Mouse (Mus musculus): ENCODE data around the gene 1700017B05Rik.

1700017B05Rik gene

DNA sequence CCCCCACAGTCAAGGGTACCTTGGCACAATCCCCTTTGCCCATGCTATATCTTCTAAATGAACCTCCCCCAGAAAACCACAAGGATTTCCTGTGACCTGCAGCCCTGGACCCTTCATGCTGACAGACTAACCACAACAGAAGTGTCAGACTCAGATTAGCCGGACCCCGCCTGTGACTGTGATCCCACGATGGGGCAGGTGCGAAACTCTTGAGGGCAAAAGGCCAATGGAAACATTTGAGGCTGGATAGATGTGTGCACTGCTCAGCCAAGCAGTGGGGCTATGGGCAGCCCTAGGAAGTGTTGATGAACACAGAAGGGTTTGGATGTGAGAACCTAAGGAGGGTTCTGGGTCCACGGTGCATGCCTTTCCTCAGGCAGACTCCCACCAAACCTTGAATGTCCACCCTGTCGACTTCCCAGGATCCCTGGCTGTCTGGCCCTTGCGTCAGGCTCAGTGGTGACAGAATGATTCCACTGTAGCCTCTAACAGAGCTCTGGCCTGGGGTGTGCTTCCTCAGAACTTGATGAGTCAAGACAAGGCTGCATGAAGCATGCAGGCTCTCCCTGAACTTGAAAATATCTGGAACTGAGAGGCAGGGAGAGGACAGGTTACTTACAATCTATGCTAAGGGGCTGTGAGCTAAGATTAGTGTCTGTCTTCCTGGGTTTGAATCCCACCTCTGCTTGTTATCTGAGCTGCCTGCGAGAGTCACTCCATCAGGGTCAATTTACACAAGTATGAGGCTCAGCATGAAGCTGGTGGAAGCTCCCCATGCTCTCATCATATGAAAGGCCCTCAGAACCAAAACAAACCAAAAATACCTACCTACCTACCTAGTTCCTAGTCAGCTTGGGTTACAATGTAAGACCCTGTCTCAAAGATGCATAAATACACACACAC lies 10.7 kb upstream of the 1700017B05Rik start:
- DNase-seq (ENCODE audit: low read depth): peak; percentile 44

- DNase-seq (ENCODE audit: low read depth): no peak
Measured at GRCm38 (mm10) chr9:57271837-57272562, 9.6 kb upstream of the 1700017B05Rik start.

DNA sequence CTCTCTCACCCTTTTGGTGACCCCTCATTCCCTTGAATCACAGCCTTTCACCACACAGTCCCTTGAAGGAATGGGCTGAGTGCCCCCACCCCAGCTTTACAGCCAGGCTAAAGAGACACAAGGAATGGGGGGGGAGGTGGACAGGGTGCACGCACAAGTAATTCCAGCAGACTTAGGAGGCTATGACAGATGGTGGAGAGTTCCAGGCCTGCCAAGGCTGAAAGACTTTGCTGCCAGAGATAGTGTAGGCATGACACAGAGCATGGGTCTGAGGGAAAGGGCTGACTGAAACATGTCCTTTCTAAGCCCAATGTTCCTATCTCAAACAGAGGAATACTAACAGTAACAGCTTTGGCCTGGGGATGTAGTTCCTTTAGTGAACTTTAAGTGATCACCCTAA lies 8.7 kb upstream of the 1700017B05Rik start:
- DNase-seq (ENCODE audit: low read depth): no peak

GRCm38 (mm10) chr9:57270399-57270798 lies 8.0 kb upstream of the 1700017B05Rik start:
- DNase-seq (ENCODE audit: low read depth): no peak

GRCm38 (mm10) chr9:57269384-57269783 lies 7.0 kb upstream of the 1700017B05Rik start:
- no peak for DNase-seq (ENCODE audit: low read depth)

DNA sequence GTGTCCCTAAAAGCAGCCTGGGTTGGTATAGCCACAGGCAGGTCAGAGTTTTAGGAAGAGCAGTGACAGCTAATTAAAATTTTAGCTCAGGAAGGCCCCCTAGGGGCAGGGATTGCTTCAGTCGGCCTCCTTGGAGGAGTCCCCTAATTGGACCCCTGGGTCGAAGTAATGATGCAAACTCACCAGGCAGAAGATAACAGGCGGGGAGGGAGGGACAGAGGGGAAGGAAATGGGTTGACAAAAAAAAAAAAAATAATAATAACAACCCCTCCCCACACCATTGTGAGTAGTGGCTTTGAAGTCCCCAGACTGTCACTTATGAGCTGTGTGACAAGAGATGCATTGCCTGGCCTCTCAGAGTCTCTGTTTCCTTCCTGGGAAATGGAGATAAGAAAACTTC lies 6.2 kb upstream of the 1700017B05Rik start:
- DNase-seq (ENCODE audit: low read depth): no peak

DNA sequence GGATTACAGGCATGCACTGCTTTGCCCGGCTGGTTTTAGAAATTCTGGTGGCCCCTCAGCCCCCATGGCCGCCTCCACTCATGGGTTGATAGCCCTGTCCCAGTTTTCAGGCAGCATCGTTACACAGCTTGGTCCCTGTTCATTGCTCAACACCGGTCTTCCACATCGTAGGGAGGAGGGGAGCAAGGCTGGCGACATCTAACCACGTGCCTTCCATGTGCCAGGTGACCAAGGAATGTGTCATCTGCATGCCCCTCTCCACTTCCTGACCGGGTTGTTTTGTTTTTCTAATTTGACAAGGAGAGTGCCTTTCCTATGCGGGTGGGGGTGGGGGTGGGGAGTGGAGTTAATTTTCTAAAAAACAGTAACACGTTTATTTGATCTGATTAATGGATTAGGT lies 5.7 kb upstream of the 1700017B05Rik start:
- no peak for DNase-seq (ENCODE audit: low read depth)

- DNase-seq (ENCODE audit: low read depth): no peak
Measured at GRCm38 (mm10) chr9:57267421-57267820, 5.0 kb upstream of the 1700017B05Rik start.

DNA sequence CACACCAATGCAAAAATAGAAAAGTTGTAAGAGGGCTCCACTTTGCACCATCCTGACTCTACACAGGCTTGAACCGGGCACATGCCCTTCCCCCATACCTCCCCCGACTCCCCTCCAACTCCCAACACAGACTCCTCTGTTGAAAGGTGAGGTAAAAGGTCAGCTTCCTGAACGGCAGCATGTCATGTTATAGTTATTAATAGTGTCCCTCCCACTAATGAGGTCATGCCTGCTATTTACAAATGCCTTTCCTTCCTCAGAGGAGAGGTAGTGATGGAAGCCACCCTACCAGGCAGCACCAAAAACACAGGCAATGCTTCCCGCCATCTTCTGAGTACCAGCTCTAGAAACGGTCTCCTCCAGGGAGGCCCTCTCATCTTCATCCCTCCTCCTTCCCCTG lies 2.7 kb upstream of the 1700017B05Rik start:
- DNase-seq (ENCODE audit: low read depth): no peak

- no peak for DNase-seq (ENCODE audit: low read depth)
Measured at GRCm38 (mm10) chr9:57262795-57263684, 628 bp upstream of the 1700017B05Rik start.

GRCm38 (mm10) chr9:57261516-57261912 lies 898 bp downstream of the 1700017B05Rik start:
- DNase-seq (ENCODE audit: low read depth): no peak

DNA sequence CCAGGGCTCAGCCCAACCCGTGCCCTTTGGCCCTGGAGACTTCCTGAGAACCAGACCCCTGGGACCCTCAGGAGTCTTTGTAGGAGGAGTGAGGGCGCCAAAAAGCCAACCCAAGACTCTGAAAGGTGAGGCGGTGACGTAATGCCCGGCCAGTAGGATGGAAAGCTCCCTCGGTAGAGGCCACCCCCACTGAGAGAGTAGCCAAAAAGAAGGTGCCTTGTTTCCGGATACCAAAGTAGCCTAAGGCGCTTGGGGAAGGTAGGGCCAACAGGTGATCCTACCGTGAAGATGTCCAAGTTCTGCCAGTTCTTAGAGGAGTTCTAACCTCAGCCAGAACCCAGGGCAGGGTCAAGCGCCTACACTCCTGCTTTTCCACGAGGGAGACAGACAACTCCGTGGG lies 1.5 kb downstream of the 1700017B05Rik start:
- DNase-seq (ENCODE audit: low read depth): no peak

DNA sequence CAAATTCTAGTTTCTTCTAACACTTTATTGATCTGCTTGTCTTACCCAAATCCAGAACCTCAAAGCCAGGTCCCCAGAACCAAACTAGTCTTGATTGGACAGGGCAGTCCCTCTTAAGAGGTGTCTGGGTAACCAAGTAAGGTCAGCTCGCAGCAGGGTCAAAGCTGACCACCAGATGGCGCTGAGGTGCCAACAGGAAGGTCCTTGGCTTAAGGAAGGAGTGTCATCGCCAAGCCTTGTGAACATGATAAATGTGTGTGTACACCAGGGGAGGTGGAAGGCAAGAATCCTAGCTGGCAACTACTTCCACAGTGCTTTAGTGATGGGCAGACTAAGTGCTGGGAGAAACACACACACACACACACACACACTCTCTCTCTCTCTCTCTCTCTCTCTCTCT lies 2.7 kb downstream of the 1700017B05Rik start:
- DNase-seq (ENCODE audit: low read depth): peak; percentile 93

GRCm38 (mm10) chr9:57257627-57258026 lies 4.8 kb downstream of the 1700017B05Rik start:
- DNase-seq (ENCODE audit: low read depth): no peak

- no peak for DNase-seq (ENCODE audit: low read depth)
Measured at GRCm38 (mm10) chr9:57256861-57257260, 5.6 kb downstream of the 1700017B05Rik start.

DNA sequence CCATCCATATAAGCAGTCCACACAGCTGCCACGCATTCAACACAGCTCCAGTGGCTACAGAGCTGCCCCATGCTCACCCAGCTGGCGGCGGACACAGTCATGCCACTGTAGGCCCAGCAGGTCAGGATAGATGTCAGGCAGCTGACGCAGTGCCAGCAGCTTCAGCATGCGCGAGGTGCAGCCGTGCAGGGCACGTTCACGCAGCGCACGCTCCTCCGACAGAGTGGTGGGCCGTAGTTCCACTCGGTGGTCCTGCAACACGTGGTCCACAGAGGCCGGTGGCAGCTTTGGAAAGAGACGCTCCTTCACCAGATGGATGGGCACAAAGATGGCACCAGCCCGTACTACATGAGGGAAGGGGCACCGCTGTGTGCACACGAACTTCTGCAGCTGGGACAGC lies 6.1 kb downstream of the 1700017B05Rik start:
- DNase-seq (ENCODE audit: low read depth): no peak

- no peak for DNase-seq (ENCODE audit: low read depth)
Measured at GRCm38 (mm10) chr9:57254823-57255495, 7.5 kb downstream of the 1700017B05Rik start.

GRCm38 (mm10) chr9:57254061-57254460 lies 8.4 kb downstream of the 1700017B05Rik start:
- DNase-seq (ENCODE audit: low read depth): no peak

DNA sequence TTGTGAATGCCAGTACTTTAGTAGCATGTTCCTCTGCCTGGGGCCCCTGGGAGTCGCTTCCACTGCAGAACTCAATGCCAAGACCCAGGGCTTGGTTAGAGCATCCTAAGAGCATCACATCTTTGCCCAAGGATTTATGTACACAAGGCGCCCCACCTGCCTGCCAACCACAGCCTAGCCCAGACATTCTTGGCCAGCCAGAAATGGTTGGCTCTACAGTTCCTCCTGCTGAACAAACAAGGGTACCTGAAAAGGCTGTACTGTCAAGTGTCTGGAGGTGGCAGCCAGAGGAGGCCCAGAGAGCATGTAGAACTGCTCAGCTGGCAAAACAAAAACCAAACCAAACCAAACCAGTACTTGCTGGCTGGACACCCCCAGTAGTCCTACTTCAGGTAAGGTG lies 11.3 kb downstream of the 1700017B05Rik start:
- DNase-seq (ENCODE audit: low read depth): no peak

GRCm38 (mm10) chr9:57250026-57250425 lies 12.4 kb downstream of the 1700017B05Rik start:
- DNase-seq (ENCODE audit: low read depth): no peak
